18 mouse cellular contexts compared by ENCODE assay signal in genomic region chr2:34592361-34592960, GRCm38 (mm10).
DNase-seq lines count a peak whose midpoint lies in the region; ATAC-seq lines count a peak whose summit lies in the region.
"Had no signal": no experiment of that assay in that cellular context is flagged by ENCODE, and none has a peak within 500 bp of the region (broad histone marks: within the 10 kb centered on the region; RNA-seq: fewer than 3 reads in every experiment).

No protein-coding gene starts in this region.

- no peaks in the 10 kb centered on the region for H3K27me3 ChIP-seq in heart, embryonic 15.5 days
- H3K27me3 ChIP-seq in embryonic facial prominence, embryonic 10.5 days (replicated peaks; ENCODE audit: low read depth, poor library complexity, severe bottlenecking) = peaks cover 5% of the 10 kb centered on the region; the same call in 1 of the 2 replicates
- no peaks in the 10 kb centered on the region for H3K27me3 ChIP-seq in heart, embryonic 16.5 days (ENCODE audit: control insufficient read depth, insufficient read depth, low read length)
- no peaks in the 10 kb centered on the region for H3K27me3 ChIP-seq in stomach, embryonic 14.5 days (ENCODE audit: control insufficient read depth, insufficient read depth, low read length)
- H3K27me3 ChIP-seq: liver, embryonic 13.5 days; neural tube, embryonic 13.5 days had no signal

- no peak for ATAC-seq in heart, embryonic 15.5 days (replicated peaks; ENCODE audit: insufficient number of reproducible peaks, insufficient read depth, low FRiP score, low read depth)
- ATAC-seq in heart, embryonic 16.5 days (replicated peaks; ENCODE audit: extremely low read depth, insufficient read depth, low FRiP score) = 0 out of 2 replicates have a peak, but pooled peaks have one; percentile 32
- peak; percentile 76; the same call in 1 of the 2 replicates for ATAC-seq in stomach, embryonic 14.5 days (ENCODE audit: insufficient number of reproducible peaks, insufficient read depth, low FRiP score, low read depth)
- ATAC-seq: forebrain, postnatal 0 days; inflammation-experienced regulatory T-cells, adult 6 months had no signal

- peak overlapping the region; percentile 46 for H3K4me2 ChIP-seq in heart, embryonic 15.5 days
- no peak overlapping the region for H3K4me2 ChIP-seq in heart, embryonic 16.5 days (ENCODE audit: low read depth, low read length)
- H3K4me2 ChIP-seq in stomach, embryonic 14.5 days (replicated peaks; ENCODE audit: low read depth, low read length) = no peak overlapping the region
- H3K4me2 ChIP-seq: liver, embryonic 13.5 days; neural tube, embryonic 13.5 days had no signal

- WGBS in heart, embryonic 15.5 days = 45% methylated on average over 8 of the region's 8 CpGs
- WGBS in embryonic facial prominence, embryonic 10.5 days = 71% methylated on average over 8 of the region's 8 CpGs
- WGBS in heart, embryonic 16.5 days = 51% methylated on average over 8 of the region's 8 CpGs
- WGBS in stomach, embryonic 14.5 days = 31% methylated on average over 8 of the region's 8 CpGs

- no peak for DNase-seq in heart, postnatal 36 days
- DNase-seq in embryonic facial prominence, embryonic 10.5 days (ENCODE audit: low spot score) = peak; percentile 40
- DNase-seq in urinary bladder, postnatal 10 days (ENCODE audit: low spot score) = no peak
- no peak for DNase-seq in thymus, postnatal 36 days
- DNase-seq: cerebellum, adult 11 months; cerebellum, postnatal 25 days; forebrain, postnatal 0 days; liver, embryonic 13.5 days; lung, postnatal 14 days; right cerebral cortex, postnatal 4 days; thymus, postnatal 14 days had no signal

- H3K27ac ChIP-seq in heart, embryonic 15.5 days = peak overlapping the region; percentile 94
- H3K27ac ChIP-seq in embryonic facial prominence, embryonic 10.5 days (replicated peaks) = peak overlapping the region; percentile 30; the same call in 1 of the 2 replicates
- H3K27ac ChIP-seq in heart, embryonic 16.5 days (ENCODE audit: low read length) = peak overlapping the region; percentile 88
- H3K27ac ChIP-seq in stomach, embryonic 14.5 days (ENCODE audit: low read length) = peak overlapping the region; percentile 86
- H3K27ac ChIP-seq: left cerebral cortex, adult 2 months; liver, embryonic 13.5 days; neural tube, embryonic 13.5 days had no signal

- H3K4me3 ChIP-seq in heart, embryonic 15.5 days = no peak overlapping the region
- H3K4me3 ChIP-seq in embryonic facial prominence, embryonic 10.5 days = no peak overlapping the region
- H3K4me3 ChIP-seq in heart, embryonic 16.5 days (ENCODE audit: low read length) = no peak overlapping the region
- no peak overlapping the region for H3K4me3 ChIP-seq in stomach, embryonic 14.5 days (ENCODE audit: low read depth, low read length)
- H3K4me3 ChIP-seq: left cerebral cortex, adult 2 months; liver, embryonic 13.5 days; neural tube, embryonic 13.5 days had no signal

- H3K9ac ChIP-seq in heart, embryonic 15.5 days = no peak overlapping the region
- 0 out of 2 replicates have a peak overlapping the region, but pooled peaks have one; percentile 44 for H3K9ac ChIP-seq in heart, embryonic 16.5 days (ENCODE audit: low read length)
- no peak overlapping the region for H3K9ac ChIP-seq in stomach, embryonic 14.5 days (replicated peaks; ENCODE audit: low read depth, low read length)
- H3K9ac ChIP-seq: forebrain, postnatal 0 days; liver, embryonic 13.5 days; neural tube, embryonic 13.5 days had no signal

- intact Hi-C loops in heart, postnatal 36 days (cut with DNase I) = loop anchor here (5.0 kb wide), 1 partner anchor 60 kb away; no protein-coding TSS in a partner anchor

- H3K4me1 ChIP-seq in heart, embryonic 15.5 days (replicated peaks) = peaks cover 33% of the 10 kb centered on the region
- H3K4me1 ChIP-seq in embryonic facial prominence, embryonic 10.5 days = peaks cover 22% of the 10 kb centered on the region
- H3K4me1 ChIP-seq in heart, embryonic 16.5 days (ENCODE audit: control insufficient read depth, insufficient read depth, low read length) = peaks cover 21% of the 10 kb centered on the region
- peaks cover 22% of the 10 kb centered on the region for H3K4me1 ChIP-seq in stomach, embryonic 14.5 days (ENCODE audit: control insufficient read depth, insufficient read depth, low read length)
- H3K4me1 ChIP-seq: liver, embryonic 13.5 days had no signal

- H3K36me3 ChIP-seq in heart, embryonic 15.5 days = no peaks in the 10 kb centered on the region
- no peaks in the 10 kb centered on the region; the same call in 1 of the 2 replicates for H3K36me3 ChIP-seq in embryonic facial prominence, embryonic 10.5 days (replicated peaks)
- H3K36me3 ChIP-seq in heart, embryonic 16.5 days (ENCODE audit: control insufficient read depth, insufficient read depth) = no peaks in the 10 kb centered on the region
- H3K36me3 ChIP-seq in stomach, embryonic 14.5 days (ENCODE audit: control insufficient read depth, insufficient read depth, low read length) = no peaks in the 10 kb centered on the region
- H3K36me3 ChIP-seq: liver, embryonic 13.5 days had no signal

- no peaks in the 10 kb centered on the region for H3K9me3 ChIP-seq in heart, embryonic 15.5 days (replicated peaks)
- H3K9me3 ChIP-seq in embryonic facial prominence, embryonic 10.5 days = no peaks in the 10 kb centered on the region
- no peaks in the 10 kb centered on the region for H3K9me3 ChIP-seq in heart, embryonic 16.5 days (replicated peaks; ENCODE audit: control insufficient read depth, low read length)
- H3K9me3 ChIP-seq in stomach, embryonic 14.5 days (ENCODE audit: control insufficient read depth, low read depth, low read length) = no peaks in the 10 kb centered on the region
- H3K9me3 ChIP-seq: G1E; liver, embryonic 13.5 days; neural tube, embryonic 13.5 days had no signal

Comparison
In these comparisons a context has a peak if more than half of its experiments do, and no peak if none do; other contexts are left out.
1. H3K27ac ChIP-seq: peak in every context shown above with its lines; median percentile 94 in heart, embryonic 15.5 days; 88 in heart, embryonic 16.5 days; 86 in stomach, embryonic 14.5 days; 30 in embryonic facial prominence, embryonic 10.5 days.